Comparison of ENCODE assay signal across 8 mouse cellular contexts in the genomic region with DNA sequence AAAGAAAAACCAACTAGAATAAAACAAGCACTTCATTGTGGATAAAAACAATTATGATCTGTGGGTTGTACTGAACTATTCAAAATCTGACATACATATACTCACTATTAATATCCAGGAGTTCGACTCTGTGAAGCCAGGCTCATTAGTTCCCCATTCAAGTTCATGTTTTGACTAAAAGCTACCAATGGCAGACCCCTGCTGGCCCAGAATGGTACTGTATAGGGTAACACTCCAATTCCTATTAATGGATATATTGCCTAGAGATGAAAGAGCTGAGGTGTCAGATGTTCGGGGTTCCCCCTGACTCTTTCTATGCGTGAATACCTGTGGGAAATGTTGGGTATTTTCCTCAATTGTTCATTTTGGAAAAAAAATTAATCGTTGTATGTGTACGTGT.
DNase-seq lines count a peak whose midpoint lies in the region; ATAC-seq and TF ChIP-seq lines count a peak whose summit lies in the region.

No protein-coding gene starts in this region.

- H3K4me1 ChIP-seq in forebrain, embryonic 10.5 days, result peaks cover 20% of the 10 kb centered on the region
- H3K4me1 ChIP-seq in intestine, embryonic 15.5 days (replicated peaks), result no peaks in the 10 kb centered on the region; the same call in 1 of the 2 replicates
- H3K4me1 ChIP-seq in liver, adult 2 months (ENCODE audit: control insufficient read depth, insufficient read depth, low read length), result no peaks in the 10 kb centered on the region
- no peaks in the 10 kb centered on the region for H3K4me1 ChIP-seq in neural tube, embryonic 14.5 days (ENCODE audit: control insufficient read depth, insufficient read depth, low read length)

- no peaks in the 10 kb centered on the region for H3K9me3 ChIP-seq in forebrain, embryonic 10.5 days
- H3K9me3 ChIP-seq in intestine, embryonic 15.5 days, result no peaks in the 10 kb centered on the region
- no peaks in the 10 kb centered on the region for H3K9me3 ChIP-seq in neural tube, embryonic 14.5 days (ENCODE audit: control insufficient read depth, low read length)

- H3K4me2 ChIP-seq in intestine, embryonic 15.5 days (replicated peaks), result no peak overlapping the region
- no peak overlapping the region for H3K4me2 ChIP-seq in neural tube, embryonic 14.5 days (ENCODE audit: low read depth, low read length)

- DNase-seq in urinary bladder, postnatal 14 days (ENCODE audit: low spot score), result peak; percentile 75
- no peak for DNase-seq in urinary bladder, adult 2 months (ENCODE audit: low spot score)
- peak; percentile 73 for DNase-seq in brain, adult 2 months (ENCODE audit: low read depth, low spot score)
- DNase-seq in forebrain, embryonic 10.5 days (ENCODE audit: extremely low spot score, low spot score), result peak; percentile 55
- DNase-seq in liver, adult 2 months (ENCODE audit: extremely low read depth, low read depth, low spot score), result peak; percentile 18
- peak; percentile 85 for DNase-seq in thymus, postnatal 4 days

- no peaks in the 10 kb centered on the region for H3K79me2 ChIP-seq in liver, adult 2 months (ENCODE audit: control insufficient read depth, insufficient read depth, low read length)

- TF ChIP-seq POLR2A in liver, adult 2 months (IDR thresholded peaks at IDR 0.05; ENCODE audit: extremely low read depth, insufficient read depth, low read length), result no peak

- no peak overlapping the region for H3K27ac ChIP-seq in forebrain, embryonic 10.5 days
- no peak overlapping the region for H3K27ac ChIP-seq in intestine, embryonic 15.5 days
- no peak overlapping the region for H3K27ac ChIP-seq in liver, adult 2 months (replicated peaks; ENCODE audit: insufficient read depth, low read depth, low read length)
- H3K27ac ChIP-seq in neural tube, embryonic 14.5 days (ENCODE audit: low read depth, low read length), result no peak overlapping the region

- ATAC-seq in intestine, embryonic 15.5 days, result peak; percentile 36; the same call in 1 of the 2 replicates
- peak; percentile 45; the same call in 1 of the 2 replicates for ATAC-seq in neural tube, embryonic 14.5 days (ENCODE audit: low read depth)

- H3K36me3 ChIP-seq in forebrain, embryonic 10.5 days (replicated peaks), result no peaks in the 10 kb centered on the region
- H3K36me3 ChIP-seq in intestine, embryonic 15.5 days, result no peaks in the 10 kb centered on the region
- no peaks in the 10 kb centered on the region for H3K36me3 ChIP-seq in liver, adult 2 months (ENCODE audit: control insufficient read depth, insufficient read depth, low read length)
- H3K36me3 ChIP-seq in neural tube, embryonic 14.5 days (ENCODE audit: control insufficient read depth, insufficient read depth, low read length), result no peaks in the 10 kb centered on the region

- no peaks in the 10 kb centered on the region for H3K27me3 ChIP-seq in forebrain, embryonic 10.5 days (ENCODE audit: poor library complexity, severe bottlenecking)
- no peaks in the 10 kb centered on the region for H3K27me3 ChIP-seq in intestine, embryonic 15.5 days (replicated peaks)
- H3K27me3 ChIP-seq in liver, adult 2 months (ENCODE audit: control insufficient read depth, insufficient read depth, low read length), result no peaks in the 10 kb centered on the region
- no peaks in the 10 kb centered on the region for H3K27me3 ChIP-seq in neural tube, embryonic 14.5 days (ENCODE audit: control insufficient read depth, insufficient read depth, low read length)

- H3K9ac ChIP-seq in intestine, embryonic 15.5 days, result no peak overlapping the region
- H3K9ac ChIP-seq in liver, adult 2 months (ENCODE audit: low read depth, low read length), result no peak overlapping the region
- no peak overlapping the region for H3K9ac ChIP-seq in neural tube, embryonic 14.5 days (replicated peaks; ENCODE audit: low read depth, low read length)

- TF ChIP-seq CTCF in liver, adult 2 months (IDR thresholded peaks at IDR 0.05; ENCODE audit: low read depth, low read length), result 0 out of 2 replicates have a peak, but pooled peaks have one; percentile 21

- no peak overlapping the region for H3K4me3 ChIP-seq in forebrain, embryonic 10.5 days
- no peak overlapping the region for H3K4me3 ChIP-seq in intestine, embryonic 15.5 days (replicated peaks)
- H3K4me3 ChIP-seq in liver, adult 2 months (ENCODE audit: insufficient read depth, low read depth, low read length), result no peak overlapping the region
- no peak overlapping the region for H3K4me3 ChIP-seq in neural tube, embryonic 14.5 days (ENCODE audit: low read depth, low read length)

- WGBS in forebrain, embryonic 10.5 days, result 72% methylated on average over 5 of the region's 5 CpGs
- 60% methylated on average over 5 of the region's 5 CpGs for WGBS in intestine, embryonic 15.5 days
- 48% methylated on average over 5 of the region's 5 CpGs for WGBS in liver, adult 2 months
- WGBS in neural tube, embryonic 14.5 days, result 50% methylated on average over 5 of the region's 5 CpGs
